Mouse (Mus musculus): ENCODE data around the gene Gpcpd1.
"Not testable (repeated sequence)": the region's sequence is repeated elsewhere in the genome, so short reads cannot be mapped to it uniquely, and the experiment has no call there.

The Gpcpd1 gene

DNA sequence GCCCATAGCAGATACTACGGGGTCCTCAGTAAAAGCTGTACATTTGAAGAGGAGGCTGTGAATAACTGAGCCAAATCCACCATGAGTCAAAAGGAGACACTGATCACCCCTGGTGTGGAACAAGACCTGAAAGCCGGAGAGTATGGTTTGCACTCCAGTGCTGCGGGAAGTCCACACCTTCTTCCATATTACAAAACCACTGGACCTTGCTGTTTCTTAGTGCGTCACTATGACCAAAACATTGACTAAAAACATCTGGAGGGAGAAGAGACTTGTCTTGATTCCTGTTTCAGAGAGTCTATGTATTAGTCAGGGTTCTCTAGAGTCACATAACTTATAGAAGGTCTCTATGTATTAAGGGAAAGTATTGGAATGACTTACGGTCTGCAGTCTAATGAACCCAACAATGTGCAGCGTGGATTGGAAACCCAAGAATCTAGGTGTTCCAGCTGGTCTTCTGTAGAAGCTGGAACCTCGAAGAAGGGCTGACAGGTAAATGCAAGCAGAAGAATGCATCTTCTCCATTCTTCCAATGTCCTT lies at the start of gene Gpcpd1:
Gpcpd1 (minus strand) TSS at position 490 of the 540 bp plus-strand sequence.
- no peak for DNase-seq (ENCODE audit: low read depth)

DNA sequence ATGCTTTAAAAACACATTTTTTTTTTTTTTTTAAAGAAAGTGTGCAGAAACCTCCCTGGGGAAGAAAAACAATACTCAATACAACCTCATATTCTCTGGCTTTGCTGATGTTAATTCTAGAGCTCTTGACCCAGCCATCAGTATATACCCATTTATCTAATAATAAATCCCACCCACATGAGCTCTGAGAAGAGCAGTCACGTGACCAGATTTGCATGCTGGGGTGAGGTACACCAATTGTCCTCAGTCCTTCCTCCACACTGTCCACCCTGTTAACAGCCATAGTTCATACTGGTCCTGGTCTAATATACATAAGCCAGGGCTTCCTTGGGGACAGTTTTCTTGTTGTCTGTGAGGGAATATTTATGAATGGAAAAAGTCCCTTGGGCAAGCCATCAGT lies 49.0 kb upstream of the Gpcpd1 start:
- DNase-seq (ENCODE audit: low read depth) = no peak

DNA sequence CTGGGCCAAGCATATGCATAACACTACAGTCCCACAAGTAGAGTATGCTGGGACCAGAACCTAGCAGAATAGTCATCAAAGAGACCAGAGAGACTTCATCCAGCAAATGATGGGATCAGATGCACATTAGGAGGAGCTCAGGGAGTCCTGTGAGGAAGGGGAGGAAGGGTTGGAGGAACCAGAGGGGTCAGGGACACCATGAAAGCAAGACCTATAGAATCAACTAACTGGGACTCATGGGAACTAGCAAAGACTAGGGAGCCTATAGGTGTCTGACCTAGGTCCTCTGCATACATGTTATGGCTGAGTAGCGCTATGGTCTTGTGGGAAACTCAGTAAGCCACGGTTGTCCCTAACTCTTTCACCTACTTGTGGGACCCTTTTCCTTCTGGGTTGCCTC lies 41.1 kb upstream of the Gpcpd1 start:
- DNase-seq (ENCODE audit: low read depth) = no peak

DNA sequence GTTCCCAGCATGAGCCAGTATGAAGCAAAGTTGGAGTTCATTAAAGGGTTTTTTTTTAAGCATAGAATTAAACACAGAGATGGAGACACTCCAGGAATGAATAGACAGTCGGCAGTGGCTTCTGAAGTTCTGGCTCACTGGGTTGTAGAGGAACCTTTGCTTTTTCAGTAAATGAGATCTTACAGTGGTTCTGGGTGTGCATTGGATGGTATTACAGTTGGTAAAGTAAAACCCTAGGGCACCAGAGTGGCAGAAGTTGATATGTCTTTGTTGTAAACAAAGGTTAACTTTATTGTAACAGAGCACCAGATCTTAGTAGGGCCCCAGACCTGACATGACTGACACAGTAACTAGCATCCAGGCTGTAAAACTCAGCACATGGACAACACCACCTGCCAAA lies 35.6 kb upstream of the Gpcpd1 start:
- DNase-seq (ENCODE audit: low read depth) = no peak

DNA sequence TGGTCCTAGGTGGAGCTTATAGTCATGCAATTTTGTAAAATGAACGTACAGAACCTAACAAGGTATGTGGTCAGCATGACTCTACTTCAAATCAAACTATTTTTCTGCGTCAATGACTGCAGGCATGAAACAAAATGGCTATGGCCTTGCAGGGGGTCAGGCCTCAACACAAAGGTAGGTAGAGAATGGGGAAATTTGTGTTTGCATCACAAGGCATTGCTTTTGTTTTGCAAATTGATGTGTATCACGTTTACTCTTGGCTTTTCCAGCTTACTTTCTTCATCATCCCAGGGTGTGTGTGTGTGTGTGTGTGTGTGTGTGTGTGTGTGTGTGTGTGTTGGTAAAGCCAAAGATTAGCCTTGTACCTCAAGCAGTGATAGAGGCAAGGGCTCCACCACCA lies 30.2 kb upstream of the Gpcpd1 start:
- no peak for DNase-seq (ENCODE audit: low read depth)

DNA sequence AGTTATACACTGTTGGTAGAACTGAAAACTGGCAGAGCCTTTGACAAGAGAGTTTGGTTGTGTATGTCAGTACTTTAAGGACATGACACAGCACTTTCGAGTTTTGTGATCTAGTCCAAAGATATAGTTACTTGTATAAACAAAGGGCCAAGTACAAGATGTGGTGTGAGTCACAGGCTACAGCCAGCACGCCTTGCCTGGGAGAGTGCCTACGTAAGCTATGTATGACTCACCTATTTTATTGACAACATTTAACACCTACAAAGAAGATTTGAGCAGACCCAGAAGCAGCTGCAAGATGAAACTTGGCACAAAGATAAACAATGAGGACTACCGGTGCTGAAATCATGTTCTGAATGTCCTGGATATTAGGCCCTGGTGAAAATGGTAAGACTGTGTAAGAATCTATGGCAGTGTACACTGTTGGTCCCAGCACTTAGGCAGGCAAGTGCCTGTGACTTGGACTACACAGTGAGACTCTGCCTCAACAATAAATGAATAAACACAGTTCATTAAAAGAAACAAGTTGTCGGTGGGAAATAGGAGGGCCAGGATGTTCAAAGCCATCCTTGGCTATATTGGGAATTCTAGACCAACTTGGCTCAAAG lies 26.2 kb upstream of the Gpcpd1 start:
- DNase-seq (ENCODE audit: low read depth) = peak; percentile 88

DNA sequence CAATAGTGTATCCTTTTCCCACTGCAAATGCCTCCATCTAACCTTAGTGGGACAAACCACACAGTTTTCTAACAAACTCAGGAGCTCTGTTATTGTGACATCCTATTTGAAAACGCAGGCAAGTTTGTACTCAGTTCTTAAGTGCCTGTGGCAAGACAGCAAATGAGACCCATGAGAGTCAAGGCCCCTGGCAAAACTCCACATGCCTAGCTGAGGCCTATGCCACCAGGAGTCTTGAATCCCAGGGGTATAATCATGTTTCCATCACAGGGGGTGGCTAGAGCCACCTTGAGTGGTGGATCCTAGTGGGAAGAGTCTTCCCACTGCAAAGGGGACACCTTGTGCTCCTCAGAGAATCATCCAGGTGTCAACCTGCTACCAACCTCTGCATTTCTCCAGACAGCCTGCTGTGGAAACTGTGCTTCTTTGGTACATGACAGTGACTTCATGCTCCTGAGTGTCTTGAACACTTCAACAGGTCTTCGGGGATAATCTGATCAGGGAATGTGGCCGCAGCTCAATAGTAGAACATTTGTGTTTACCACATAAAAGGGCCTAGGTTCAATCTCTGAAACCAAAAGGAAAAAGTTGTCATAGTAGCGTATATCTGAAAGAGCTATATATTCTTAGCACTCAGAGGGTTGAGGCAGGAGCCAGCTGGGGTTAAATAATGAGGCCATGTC lies 24.2 kb upstream of the Gpcpd1 start:
- DNase-seq (ENCODE audit: low read depth) = no peak

DNA sequence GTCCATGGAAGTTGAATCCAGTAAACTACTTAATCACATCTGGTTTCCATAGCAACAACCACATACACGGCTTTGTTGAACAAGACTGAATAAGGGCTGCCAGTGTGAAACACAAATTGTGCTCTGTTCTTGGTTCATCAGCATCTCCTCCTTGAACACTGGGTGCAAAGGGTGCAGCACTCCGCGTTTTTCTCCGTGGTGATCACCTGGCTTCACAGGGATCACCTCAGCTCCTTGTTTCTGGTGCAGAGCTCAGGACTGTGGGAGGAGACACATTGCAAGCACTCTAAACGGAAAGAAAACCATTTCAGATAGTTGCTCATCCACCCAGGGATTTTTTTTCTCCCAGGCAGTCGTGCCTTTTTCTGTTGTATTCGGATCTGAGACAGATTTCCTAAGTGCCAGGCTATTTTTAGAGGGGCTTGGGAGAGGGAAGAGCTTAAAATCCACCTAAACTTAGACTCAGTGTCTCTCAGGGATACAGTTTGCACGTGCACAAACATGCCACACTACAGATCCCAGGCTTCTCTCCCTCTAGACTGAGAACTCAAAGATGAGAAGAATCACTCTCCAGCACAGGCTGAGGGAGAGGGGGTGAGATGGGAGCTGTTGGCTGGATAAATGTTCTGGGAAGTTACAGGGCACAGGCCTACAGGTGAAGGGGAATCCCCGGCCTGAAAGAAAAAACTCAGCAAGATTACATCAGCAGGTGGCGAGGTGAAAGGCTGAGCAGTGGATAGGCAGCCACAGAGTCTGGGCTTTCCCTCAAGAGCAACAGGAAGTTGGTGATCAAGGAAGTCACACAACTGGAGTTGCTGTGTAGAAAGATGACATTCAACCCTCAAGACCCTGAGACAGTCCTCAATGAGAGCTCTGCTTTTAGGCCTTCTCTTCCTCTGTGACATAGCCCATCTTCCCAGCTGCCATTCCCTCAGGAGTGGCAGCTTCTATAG lies 19.9 kb upstream of the Gpcpd1 start:
- peak; percentile 51 for DNase-seq (ENCODE audit: low read depth)

DNA sequence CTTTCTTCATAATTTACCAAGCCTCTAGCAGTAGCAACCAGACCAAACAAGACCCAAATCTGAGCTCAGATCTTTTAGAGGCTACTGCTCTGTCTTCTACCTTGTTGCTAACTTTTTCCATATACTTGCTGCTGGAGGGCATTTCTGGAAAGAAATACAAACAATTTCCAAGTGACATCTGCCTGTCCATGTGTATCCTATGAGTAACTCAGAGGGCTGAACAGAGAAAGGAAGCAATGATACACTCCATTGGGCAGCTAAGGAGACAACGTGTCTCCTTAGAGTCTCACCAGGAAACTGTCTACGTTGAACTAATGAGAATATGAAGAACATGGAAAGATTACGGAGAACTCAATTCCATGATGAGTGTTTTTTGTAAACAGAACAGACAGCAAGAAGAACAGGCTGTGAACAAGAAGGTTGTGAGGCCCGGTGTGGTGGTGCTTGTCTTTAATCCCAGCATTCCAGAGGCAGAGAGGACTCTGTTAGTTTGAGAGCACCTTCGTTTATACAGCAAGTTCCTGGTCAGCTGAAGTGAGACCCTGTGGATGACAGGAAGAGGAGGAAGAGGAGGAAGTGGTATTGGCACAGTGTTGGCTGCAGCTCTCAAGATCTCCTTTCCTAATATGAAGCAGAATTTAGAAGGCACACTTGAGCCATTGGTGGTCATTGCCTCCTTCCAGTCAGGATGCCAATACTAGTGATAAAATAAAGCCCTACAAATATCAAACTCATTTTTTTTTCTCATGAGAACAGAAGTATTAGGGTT lies 18.4 kb upstream of the Gpcpd1 start:
- DNase-seq (ENCODE audit: low read depth) = no peak

DNA sequence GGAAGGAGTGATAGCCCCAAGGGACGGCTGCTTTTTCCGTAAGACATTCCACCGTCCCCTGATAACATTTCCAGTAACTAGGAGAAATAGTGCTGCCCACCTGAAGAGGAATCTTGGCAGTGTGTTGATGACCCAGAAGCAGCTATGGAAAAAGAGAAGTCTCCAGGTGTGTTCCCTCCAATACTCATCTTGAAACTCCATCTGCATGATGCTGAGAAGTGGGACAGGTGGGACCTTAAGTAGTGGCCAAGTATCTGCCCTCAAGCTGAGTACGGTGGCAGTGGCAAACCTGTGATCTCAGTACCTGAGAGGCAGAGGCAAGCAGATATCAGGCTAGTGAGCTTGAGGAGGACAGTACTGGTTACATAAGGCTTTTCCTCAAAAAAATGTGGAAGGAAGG lies 17.4 kb upstream of the Gpcpd1 start:
- DNase-seq (ENCODE audit: low read depth) = no peak

DNA sequence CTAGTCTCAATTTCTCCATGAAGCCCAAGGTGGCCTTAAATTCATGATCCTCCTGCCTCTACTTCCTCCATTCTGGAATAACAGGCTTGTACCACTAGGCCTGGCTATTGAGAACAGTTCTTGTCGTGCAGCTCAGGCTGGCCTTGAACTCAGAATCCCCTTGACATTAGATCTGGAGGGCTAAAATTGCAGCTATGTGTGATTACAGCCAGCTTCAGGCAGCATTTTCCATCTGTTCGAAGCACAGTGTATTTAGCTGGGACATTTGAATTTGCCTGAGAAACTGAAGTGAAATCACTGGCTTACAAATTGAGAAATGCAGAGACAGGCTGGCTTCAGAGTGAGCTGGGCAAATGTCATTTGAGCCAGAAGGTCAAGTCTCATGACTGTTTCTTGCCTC lies 16.2 kb upstream of the Gpcpd1 start:
- no peak for DNase-seq (ENCODE audit: low read depth)

DNA sequence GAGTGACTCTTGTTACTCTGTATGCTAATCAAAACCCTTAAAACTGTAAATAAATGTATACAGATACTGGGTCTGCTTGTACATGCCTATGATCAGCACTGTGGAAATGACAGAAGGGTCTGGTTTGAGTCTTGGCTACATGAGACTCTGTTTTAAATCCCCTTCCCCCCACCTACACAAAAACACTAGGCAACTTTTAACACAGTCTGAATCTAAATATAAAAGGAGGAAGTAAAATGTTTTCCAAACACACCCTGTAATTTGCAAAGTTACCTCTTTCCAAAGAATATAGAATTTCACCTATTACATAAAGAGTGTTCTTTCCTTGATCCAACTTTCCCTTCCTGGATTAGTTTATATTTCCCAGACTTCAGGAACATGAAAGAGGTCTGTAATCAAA lies 14.2 kb upstream of the Gpcpd1 start:
- DNase-seq (ENCODE audit: low read depth) = no peak

DNA sequence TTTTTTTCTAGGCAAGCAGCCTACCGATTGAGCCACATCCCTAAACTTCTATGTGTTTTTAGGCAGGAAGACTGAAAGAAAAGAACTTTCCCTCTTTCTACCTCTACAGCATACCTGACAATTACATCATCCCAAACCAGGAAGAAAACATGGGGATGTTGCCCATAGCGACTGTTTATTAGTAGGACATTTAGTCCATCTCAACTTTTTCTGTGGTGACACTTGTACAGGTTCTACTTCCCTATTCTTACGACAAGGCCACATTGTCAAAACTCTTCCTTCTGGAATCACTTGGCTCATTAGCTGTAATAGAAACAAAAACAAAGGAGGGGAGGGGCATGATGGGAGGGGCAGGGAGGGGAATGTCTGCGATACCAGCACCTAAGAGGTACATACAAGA lies 12.6 kb upstream of the Gpcpd1 start:
- DNase-seq (ENCODE audit: low read depth) = no peak

DNA sequence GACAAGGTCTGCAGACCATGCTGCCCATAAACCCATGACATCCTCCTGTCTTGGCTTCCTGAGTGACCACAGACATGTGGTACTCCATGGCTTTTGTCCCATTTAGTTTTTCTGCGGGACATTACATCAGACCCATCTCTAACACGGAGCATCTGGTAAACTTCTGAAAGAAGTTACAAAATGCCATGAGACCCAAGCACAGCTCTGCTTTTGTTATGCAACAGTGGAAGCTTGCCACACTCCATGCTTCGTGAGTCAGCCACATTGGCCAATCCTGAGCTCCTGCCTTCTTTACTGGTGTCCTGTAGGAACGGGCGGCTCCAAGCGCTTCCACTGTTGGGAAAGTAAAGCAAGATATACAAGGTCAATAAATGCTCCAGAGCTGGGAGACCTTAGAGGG lies 11.6 kb upstream of the Gpcpd1 start:
- peak; percentile 97 for DNase-seq (ENCODE audit: low read depth)

DNA sequence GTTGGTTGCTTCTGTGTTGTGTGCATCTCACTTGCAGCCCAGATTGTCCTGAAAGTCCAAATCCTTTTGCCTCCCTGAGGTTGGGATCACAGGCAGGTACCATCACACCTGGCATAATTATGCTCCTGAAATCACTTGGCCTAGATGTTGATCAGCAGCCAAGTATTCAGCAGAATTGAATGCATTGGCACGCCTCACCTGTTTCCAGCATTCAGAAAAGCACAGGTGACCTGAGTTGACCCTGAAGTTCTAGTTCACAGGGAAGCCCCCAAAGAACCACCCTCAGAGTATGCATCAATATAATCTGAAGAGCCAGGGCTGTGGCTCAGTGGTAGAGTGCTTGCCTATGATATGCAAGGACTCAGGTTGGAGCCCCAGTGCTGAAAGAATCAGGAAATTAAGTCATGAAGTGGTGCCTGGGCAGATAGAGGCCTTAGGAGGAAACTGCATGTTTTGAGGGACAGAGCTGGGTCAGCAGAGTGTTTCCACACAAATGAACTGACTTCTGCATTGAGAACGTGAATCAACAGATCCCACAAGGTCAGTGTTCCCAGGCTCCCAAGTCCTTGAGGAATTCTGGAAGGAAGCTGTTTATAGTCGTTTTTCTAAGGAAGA lies 10.4 kb upstream of the Gpcpd1 start:
- DNase-seq (ENCODE audit: low read depth) = no peak

DNA sequence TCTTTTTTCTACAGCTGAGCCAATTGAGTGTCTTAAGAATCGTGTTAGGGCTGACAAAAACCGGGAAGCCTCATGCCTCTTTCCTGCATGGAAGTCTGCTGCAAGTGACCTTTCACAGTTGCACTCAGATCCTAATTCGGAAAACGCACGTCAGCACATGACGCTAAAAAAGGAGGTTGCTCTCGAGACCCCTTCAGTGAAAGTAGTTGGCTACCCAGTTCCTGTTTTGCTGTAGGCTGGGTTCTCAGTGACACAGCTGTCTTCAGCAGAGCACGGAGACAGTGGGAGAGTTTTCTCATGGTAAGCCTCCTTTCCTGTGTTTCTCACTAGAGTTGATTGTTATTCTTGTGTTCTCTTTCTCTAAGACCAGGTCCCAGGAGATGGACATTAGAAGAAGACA lies 9.7 kb upstream of the Gpcpd1 start:
- DNase-seq (ENCODE audit: low read depth) = no peak

DNA sequence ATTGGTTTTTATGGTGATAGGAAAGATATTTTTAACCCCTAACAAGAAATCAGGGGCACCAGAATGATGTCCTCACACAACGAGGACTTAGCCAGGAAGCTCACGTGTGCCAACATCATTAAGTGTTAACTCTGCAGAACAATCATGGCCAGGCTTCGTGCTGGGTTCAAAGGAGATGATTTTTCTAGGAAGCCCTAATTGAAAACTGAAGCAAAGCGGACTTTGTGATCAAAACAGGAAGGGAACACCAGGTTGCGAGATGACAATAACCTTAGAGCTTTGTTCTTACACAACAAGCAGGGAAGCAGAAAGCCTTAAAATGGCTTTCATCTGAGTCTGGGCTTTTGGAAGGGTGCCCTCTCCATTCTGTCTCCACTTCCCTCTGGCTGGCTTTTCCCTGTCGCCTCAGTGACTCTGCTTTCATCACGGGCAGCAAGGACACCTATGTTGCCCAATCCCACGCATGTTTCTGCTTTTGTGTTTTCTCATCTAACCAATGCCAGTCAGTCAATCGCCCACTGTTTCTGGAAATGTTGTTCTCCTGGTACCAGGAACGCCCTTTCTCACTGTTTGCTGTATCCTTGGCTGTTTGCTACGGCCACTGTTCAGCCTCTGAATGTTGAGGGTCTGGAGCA lies 8.2 kb upstream of the Gpcpd1 start:
- DNase-seq (ENCODE audit: low read depth) = no peak

DNA sequence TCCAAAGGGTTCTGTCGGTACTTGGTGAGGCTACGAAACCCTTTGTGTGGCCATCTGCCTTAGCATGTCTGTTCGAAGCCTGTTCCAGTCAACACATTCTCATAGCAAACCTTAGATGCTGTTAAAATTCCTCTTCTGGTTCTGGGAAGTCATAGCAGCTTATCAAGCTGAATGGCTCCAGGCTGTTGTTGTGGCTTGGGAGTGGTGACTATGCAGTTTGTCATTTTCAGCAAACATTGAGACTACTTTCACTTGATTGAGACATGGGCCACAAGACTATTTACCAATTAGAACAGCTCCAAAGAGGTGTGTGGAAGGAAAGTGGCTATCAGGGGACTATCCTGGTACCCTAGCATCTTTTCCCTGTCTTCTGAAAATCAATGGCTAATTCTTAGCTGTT lies 4.6 kb upstream of the Gpcpd1 start:
- no peak for DNase-seq (ENCODE audit: low read depth)

DNA sequence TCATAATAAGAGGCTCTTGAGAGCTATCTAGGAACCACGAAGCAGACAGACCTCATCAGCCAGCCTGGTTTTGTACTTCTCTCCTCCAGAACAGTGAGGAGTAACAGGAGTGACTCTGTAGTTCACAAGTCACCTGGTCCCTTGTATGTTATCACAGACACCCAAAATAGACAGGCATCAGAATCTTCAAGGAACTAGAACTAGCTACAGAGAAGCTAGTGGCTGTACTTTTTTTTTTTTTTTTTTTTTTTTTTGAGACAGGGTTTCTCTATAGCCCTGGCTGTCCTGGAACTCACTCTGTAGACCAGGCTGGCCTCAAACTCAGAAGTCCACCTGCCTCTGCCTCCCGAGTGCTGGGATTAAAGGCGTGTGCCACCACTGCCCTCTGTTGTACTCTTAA lies 4.0 kb upstream of the Gpcpd1 start:
- DNase-seq (ENCODE audit: low read depth) = not testable (repeated sequence)

DNA sequence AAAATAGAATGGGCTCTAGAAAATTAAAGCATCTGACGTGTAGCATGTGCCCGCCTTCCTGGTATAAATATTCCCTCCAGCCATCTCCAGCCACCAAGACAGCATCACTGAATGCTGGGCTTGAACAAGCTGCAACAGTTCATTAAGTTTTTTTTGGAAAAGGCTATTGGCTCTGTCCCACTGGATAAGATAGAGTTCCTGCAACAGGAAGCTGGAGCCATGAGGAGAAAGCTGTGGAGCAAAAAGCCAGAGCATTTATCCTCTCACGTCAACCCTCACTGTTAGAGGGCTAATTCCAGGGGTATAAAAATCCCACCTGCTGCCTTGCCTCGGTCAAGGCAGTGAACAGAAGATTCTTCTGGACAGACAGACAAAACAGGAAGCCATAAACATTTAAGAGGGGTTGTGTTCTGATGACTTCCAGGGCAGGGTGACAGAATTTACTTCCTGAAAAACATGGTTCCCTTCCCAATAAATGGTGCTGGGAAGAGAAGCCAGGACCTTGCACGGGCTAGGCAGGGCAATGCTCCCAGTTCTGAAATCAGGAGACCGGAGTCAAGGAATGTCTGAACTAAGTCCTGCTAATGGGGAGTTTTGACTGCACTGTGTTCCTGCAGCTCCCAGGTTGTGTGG lies 2.5 kb upstream of the Gpcpd1 start:
- no peak for DNase-seq (ENCODE audit: low read depth)

DNA sequence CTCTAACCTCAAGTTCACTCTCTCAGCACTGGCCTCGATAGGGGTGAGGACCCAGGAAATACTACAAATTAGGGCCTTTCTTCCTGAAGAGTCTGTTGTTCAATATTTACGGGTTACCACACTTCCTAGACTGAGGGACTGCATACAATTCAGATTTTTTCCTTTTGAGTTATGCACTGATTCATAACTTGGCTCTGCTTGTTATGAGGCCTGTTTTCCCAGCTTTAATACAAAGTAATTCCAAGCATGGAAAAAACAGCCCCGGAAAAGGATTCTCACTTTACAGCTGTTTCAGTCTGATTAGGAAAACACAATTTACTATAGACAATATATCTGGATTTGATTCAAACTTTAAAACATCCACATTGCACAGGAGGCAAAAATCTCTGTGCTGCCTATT lies 1.5 kb downstream of the Gpcpd1 start:
- peak; percentile 65 for DNase-seq (ENCODE audit: low read depth)
